In the genomic region with DNA sequence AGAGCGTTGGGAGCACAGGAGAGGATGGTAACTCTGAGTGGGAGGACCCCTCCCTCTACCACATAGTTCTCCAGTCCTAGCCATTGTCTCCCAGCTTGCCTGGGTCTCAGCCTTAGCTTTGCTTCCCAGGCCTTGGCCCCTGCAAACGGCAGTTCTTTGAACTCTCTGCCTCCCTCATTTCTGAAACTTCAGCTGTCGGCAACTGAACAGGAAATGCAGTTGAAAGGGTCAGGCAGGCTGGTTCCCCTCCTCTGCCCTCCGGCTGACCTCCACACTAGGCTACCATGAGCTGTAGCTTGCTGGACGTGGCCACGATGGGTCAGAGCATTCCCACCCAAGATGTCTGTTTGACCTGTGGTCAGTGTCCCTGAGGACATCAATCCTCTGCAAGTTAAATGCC, we compare ENCODE assay signal across 12 mouse cellular contexts. TPM values are rescaled to one million over a fixed set of nuclear protein-coding genes. Genes with fewer than 3 reads are reported as not detected.
DNase-seq lines count a peak whose midpoint lies in the region; ATAC-seq lines count a peak whose summit lies in the region.
"Had no signal": no experiment of that assay in that cellular context is flagged by ENCODE, and none has a peak within 500 bp of the region (broad histone marks: within the 10 kb centered on the region; RNA-seq: fewer than 3 reads in every experiment).

No protein-coding gene starts in this region.

- no peaks in the 10 kb centered on the region for H3K27me3 ChIP-seq in heart, embryonic 11.5 days (ENCODE audit: control insufficient read depth, insufficient read depth, low read length)
- H3K27me3 ChIP-seq in neural tube, embryonic 15.5 days (replicated peaks), result no peaks in the 10 kb centered on the region
- no peaks in the 10 kb centered on the region for H3K27me3 ChIP-seq in kidney, embryonic 15.5 days
- H3K27me3 ChIP-seq: embryonic facial prominence, embryonic 13.5 days; lung, embryonic 15.5 days had no signal

- 11% methylated on average over 6 of the region's 6 CpGs for WGBS in heart, embryonic 11.5 days (ENCODE audit: insufficient replicate concordance)
- WGBS in neural tube, embryonic 15.5 days, result 34% methylated on average over 6 of the region's 6 CpGs
- 9% methylated on average over 6 of the region's 6 CpGs for WGBS in kidney, embryonic 15.5 days

- peaks cover 17% of the 10 kb centered on the region for H3K4me1 ChIP-seq in heart, embryonic 11.5 days (ENCODE audit: control insufficient read depth, insufficient read depth, low read length)
- peaks cover 7% of the 10 kb centered on the region; the same call in 1 of the 2 replicates for H3K4me1 ChIP-seq in neural tube, embryonic 15.5 days
- peaks cover 36% of the 10 kb centered on the region for H3K4me1 ChIP-seq in kidney, embryonic 15.5 days

- no peaks in the 10 kb centered on the region for H3K36me3 ChIP-seq in heart, embryonic 11.5 days (ENCODE audit: control insufficient read depth, insufficient read depth, low read length)
- H3K36me3 ChIP-seq in neural tube, embryonic 15.5 days, result no peaks in the 10 kb centered on the region
- peaks cover 46% of the 10 kb centered on the region for H3K36me3 ChIP-seq in kidney, embryonic 15.5 days

- H3K4me3 ChIP-seq in heart, embryonic 11.5 days (ENCODE audit: low read depth, low read length), result no peak overlapping the region
- H3K4me3 ChIP-seq in neural tube, embryonic 15.5 days (replicated peaks), result no peak overlapping the region
- no peak overlapping the region for H3K4me3 ChIP-seq in kidney, embryonic 15.5 days (replicated peaks)
- H3K4me3 ChIP-seq: embryonic facial prominence, embryonic 13.5 days; lung, embryonic 15.5 days had no signal

- no peak for ATAC-seq in heart, embryonic 11.5 days (replicated peaks; ENCODE audit: insufficient number of reproducible peaks, low FRiP score, low TSS enrichment)
- ATAC-seq in neural tube, embryonic 15.5 days (ENCODE audit: low FRiP score), result no peak
- peak; percentile 58; the same call in 1 of the 2 replicates for ATAC-seq in kidney, embryonic 15.5 days (replicated peaks; ENCODE audit: low FRiP score)
- ATAC-seq: midbrain, embryonic 16.5 days had no signal

- peak; percentile 93 for DNase-seq in heart, adult 11 months
- DNase-seq in neural tube, embryonic 10.5 days (ENCODE audit: extremely low spot score, low spot score), result peak; percentile 45
- DNase-seq in yolk sac, embryonic 10.5 days (ENCODE audit: low spot score), result peak; percentile 38
- no peak for DNase-seq in cerebellum, adult 11-12 months
- DNase-seq in urinary bladder, postnatal 25 days (ENCODE audit: low spot score), result no peak

- no peak overlapping the region for H3K4me2 ChIP-seq in heart, embryonic 11.5 days
- no peak overlapping the region for H3K4me2 ChIP-seq in neural tube, embryonic 15.5 days
- H3K4me2 ChIP-seq in kidney, embryonic 15.5 days, result no peak overlapping the region
- H3K4me2 ChIP-seq: embryonic facial prominence, embryonic 13.5 days; lung, embryonic 15.5 days had no signal

- no peak overlapping the region for H3K27ac ChIP-seq in heart, embryonic 11.5 days (ENCODE audit: low read depth, low read length)
- H3K27ac ChIP-seq in neural tube, embryonic 15.5 days (replicated peaks), result no peak overlapping the region
- H3K27ac ChIP-seq in kidney, embryonic 15.5 days, result peak overlapping the region; percentile 49
- H3K27ac ChIP-seq: embryonic facial prominence, embryonic 13.5 days; lung, embryonic 15.5 days had no signal

- no peaks in the 10 kb centered on the region for H3K9me3 ChIP-seq in heart, embryonic 11.5 days (replicated peaks; ENCODE audit: control insufficient read depth, low read length)
- H3K9me3 ChIP-seq in neural tube, embryonic 15.5 days (replicated peaks), result no peaks in the 10 kb centered on the region
- H3K9me3 ChIP-seq in kidney, embryonic 15.5 days (replicated peaks), result no peaks in the 10 kb centered on the region
- H3K9me3 ChIP-seq: embryonic facial prominence, embryonic 13.5 days; lung, embryonic 15.5 days had no signal

- H3K9ac ChIP-seq in heart, embryonic 11.5 days (ENCODE audit: low read depth, low read length), result no peak overlapping the region
- H3K9ac ChIP-seq in neural tube, embryonic 15.5 days (replicated peaks), result no peak overlapping the region
- no peak overlapping the region for H3K9ac ChIP-seq in kidney, embryonic 15.5 days
- H3K9ac ChIP-seq: embryonic facial prominence, embryonic 13.5 days; lung, embryonic 15.5 days had no signal

RNA-seq across cellular contexts. Expression of a gene that starts 48.5 kb away (rescaled TPM):
- 8.3 and 9.9 TPM in 2 replicates for polyA plus RNA-seq in heart, embryonic 11.5 days (2014; fragmentation: Nextera tagmentation; extraction: Ambion mirVana)
- polyA plus RNA-seq in neural tube, embryonic 15.5 days (2015; fragmentation: Nextera tagmentation; extraction: Ambion mirVana), result 2.6 and 5.8 TPM in 2 replicates
- 25.8 and 26.1 TPM in 2 replicates for polyA plus RNA-seq in kidney, embryonic 15.5 days (2015; fragmentation: Nextera tagmentation; extraction: Ambion mirVana)
- polyA plus RNA-seq: C2C12 had no signal

Comparison
In these comparisons a context has a peak if more than half of its experiments do, and no peak if none do; other contexts are left out.
1. DNase-seq: peak in heart, adult 11 months (single experiment), neural tube, embryonic 10.5 days (single experiment) and yolk sac, embryonic 10.5 days (single experiment); none in cerebellum, adult 11-12 months (single experiment) and urinary bladder, postnatal 25 days (single experiment).